In genomic region chr17:52569584-52570270, GRCm38 (mm10) we compare ENCODE assay signal across 10 mouse cellular contexts. TPM values are rescaled to one million over a fixed set of nuclear protein-coding genes. Genes with fewer than 3 reads are reported as not detected.
DNase-seq lines count a peak whose midpoint lies in the region; ATAC-seq and TF ChIP-seq lines count a peak whose summit lies in the region.
"Had no signal": no experiment of that assay in that cellular context is flagged by ENCODE, and none has a peak within 500 bp of the region (broad histone marks: within the 10 kb centered on the region; RNA-seq: fewer than 3 reads in every experiment).

No protein-coding gene starts in this region.

- no peaks in the 10 kb centered on the region for H3K36me3 ChIP-seq in E14TG2a.4 (ENCODE audit: insufficient read depth, low read length)
- no peaks in the 10 kb centered on the region for H3K36me3 ChIP-seq in forebrain, embryonic 16.5 days (ENCODE audit: control insufficient read depth, insufficient read depth)
- no peaks in the 10 kb centered on the region for H3K36me3 ChIP-seq in neural tube, embryonic 12.5 days
- H3K36me3 ChIP-seq in heart, embryonic 11.5 days (ENCODE audit: control insufficient read depth, insufficient read depth, low read length), result no peaks in the 10 kb centered on the region
- H3K36me3 ChIP-seq: embryonic facial prominence, embryonic 15.5 days; G1E had no signal

- no peaks in the 10 kb centered on the region for H3K9me3 ChIP-seq in E14TG2a.4 (ENCODE audit: low read length)
- no peaks in the 10 kb centered on the region for H3K9me3 ChIP-seq in forebrain, embryonic 16.5 days (ENCODE audit: control insufficient read depth, low read length)
- H3K9me3 ChIP-seq in neural tube, embryonic 12.5 days, result no peaks in the 10 kb centered on the region
- no peaks in the 10 kb centered on the region for H3K9me3 ChIP-seq in heart, embryonic 11.5 days (replicated peaks; ENCODE audit: control insufficient read depth, low read length)
- H3K9me3 ChIP-seq: embryonic facial prominence, embryonic 15.5 days had no signal

- DNase-seq in frontal cortex, postnatal 25 days (ENCODE audit: low spot score in 2 of 2), result no peak
- no peak for DNase-seq in gastrocnemius, postnatal 14 days

- intact Hi-C loops in gastrocnemius, postnatal 14 days (cut with DNase I; ENCODE audit: low total_unique reads), result no loop called here

- H3K9ac ChIP-seq in forebrain, embryonic 16.5 days (replicated peaks; ENCODE audit: low read depth, low read length), result no peak overlapping the region
- H3K9ac ChIP-seq in neural tube, embryonic 12.5 days, result no peak overlapping the region
- no peak overlapping the region for H3K9ac ChIP-seq in heart, embryonic 11.5 days (ENCODE audit: low read depth, low read length)
- H3K9ac ChIP-seq: embryonic facial prominence, embryonic 15.5 days had no signal

- peaks cover 7% of the 10 kb centered on the region; the same call in 1 of the 2 replicates for H3K27me3 ChIP-seq in E14TG2a.4 (ENCODE audit: insufficient read depth, low read length)
- H3K27me3 ChIP-seq in forebrain, embryonic 16.5 days (replicated peaks; ENCODE audit: control insufficient read depth, insufficient read depth, low read length), result no peaks in the 10 kb centered on the region
- no peaks in the 10 kb centered on the region for H3K27me3 ChIP-seq in neural tube, embryonic 12.5 days (replicated peaks)
- H3K27me3 ChIP-seq in heart, embryonic 11.5 days (ENCODE audit: control insufficient read depth, insufficient read depth, low read length), result no peaks in the 10 kb centered on the region
- H3K27me3 ChIP-seq: embryonic facial prominence, embryonic 15.5 days had no signal

- no peaks in the 10 kb centered on the region for H3K4me1 ChIP-seq in E14TG2a.4 (replicated peaks; ENCODE audit: low read depth, low read length)
- H3K4me1 ChIP-seq in forebrain, embryonic 16.5 days (replicated peaks; ENCODE audit: control insufficient read depth, insufficient read depth, low read length), result no peaks in the 10 kb centered on the region
- H3K4me1 ChIP-seq in neural tube, embryonic 12.5 days, result no peaks in the 10 kb centered on the region
- H3K4me1 ChIP-seq in heart, embryonic 11.5 days (ENCODE audit: control insufficient read depth, insufficient read depth, low read length), result no peaks in the 10 kb centered on the region
- H3K4me1 ChIP-seq: embryonic facial prominence, embryonic 15.5 days had no signal

- H3K4me2 ChIP-seq in forebrain, embryonic 16.5 days (ENCODE audit: low read length), result no peak overlapping the region
- no peak overlapping the region for H3K4me2 ChIP-seq in neural tube, embryonic 12.5 days (replicated peaks)
- no peak overlapping the region for H3K4me2 ChIP-seq in heart, embryonic 11.5 days
- H3K4me2 ChIP-seq: embryonic facial prominence, embryonic 15.5 days had no signal

- WGBS in forebrain, embryonic 16.5 days, result 71% methylated on average over 4 of the region's 4 CpGs
- 78% methylated on average over 4 of the region's 4 CpGs for WGBS in neural tube, embryonic 12.5 days
- WGBS in heart, embryonic 11.5 days (ENCODE audit: insufficient replicate concordance), result 64% methylated on average over 4 of the region's 4 CpGs

- no peak overlapping the region for H3K27ac ChIP-seq in forebrain, embryonic 16.5 days (ENCODE audit: low read length)
- H3K27ac ChIP-seq in neural tube, embryonic 12.5 days, result no peak overlapping the region
- no peak overlapping the region for H3K27ac ChIP-seq in heart, embryonic 11.5 days (ENCODE audit: low read depth, low read length)
- H3K27ac ChIP-seq: embryonic facial prominence, embryonic 15.5 days had no signal

- peak; percentile 96 for ATAC-seq in frontal cortex, adult (ENCODE audit: low TSS enrichment)
- peak; percentile 84 for ATAC-seq in forebrain, embryonic 16.5 days
- peak; percentile 78 for ATAC-seq in neural tube, embryonic 12.5 days (ENCODE audit: low FRiP score, low read depth)
- no peak for ATAC-seq in activated CD4-positive, CD25-positive, alpha-beta regulatory T cell, adult 4 months
- ATAC-seq in heart, embryonic 11.5 days (replicated peaks; ENCODE audit: insufficient number of reproducible peaks, low FRiP score, low TSS enrichment), result no peak

- no peak overlapping the region for H3K4me3 ChIP-seq in E14TG2a.4 (replicated peaks; ENCODE audit: low read length)
- H3K4me3 ChIP-seq in forebrain, embryonic 16.5 days (replicated peaks; ENCODE audit: low read length), result no peak overlapping the region
- H3K4me3 ChIP-seq in neural tube, embryonic 12.5 days, result no peak overlapping the region
- no peak overlapping the region for H3K4me3 ChIP-seq in heart, embryonic 11.5 days (ENCODE audit: low read depth, low read length)
- H3K4me3 ChIP-seq: embryonic facial prominence, embryonic 15.5 days had no signal

- TF ChIP-seq CTCF in E14TG2a.4 (conservative IDR thresholded peaks at IDR 0.05; ENCODE audit: low read length), result peak; percentile 24; the same call in 1 of the 2 replicates

RNA-seq across cellular contexts. Expression of gene Kcnh8, which starts 32.8 kb away (rescaled TPM):
- 4.1 and 4.8 TPM in 2 replicates for polyA plus RNA-seq in forebrain, embryonic 16.5 days (2015; fragmentation: Nextera tagmentation; extraction: Ambion mirVana)
- polyA plus RNA-seq in neural tube, embryonic 12.5 days (2016; fragmentation: Nextera tagmentation; extraction: Ambion mirVana), result 3.8 and 4.5 TPM in 2 replicates
- under 1 TPM in 1 of 2 experiments, not detected in 1; 0.13 TPM for polyA plus RNA-seq in activated CD4-positive, CD25-positive, alpha-beta regulatory T cell, adult 4 months (2017; shearing (Covaris generic))
- not detected in 2 replicates for polyA plus RNA-seq in heart, embryonic 11.5 days (2014; fragmentation: Nextera tagmentation; extraction: Ambion mirVana)
- total RNA-seq in gastrocnemius, postnatal 14 days (2021), result under 1 TPM; 0.16 to 0.21 TPM
- total RNA-seq: G1E had no signal
- polyA plus RNA-seq: G1E had no signal

Comparison
In these comparisons a context has a peak if more than half of its experiments do, and no peak if none do; other contexts are left out.
1. ATAC-seq: peak in frontal cortex, adult (single experiment), forebrain, embryonic 16.5 days (single experiment) and neural tube, embryonic 12.5 days (single experiment); none in activated CD4-positive, CD25-positive, alpha-beta regulatory T cell, adult 4 months (single experiment) and heart, embryonic 11.5 days (single experiment).